Mouse (Mus musculus): ENCODE data around the gene Syngr1. TPM values are rescaled to one million over a fixed set of nuclear protein-coding genes. Genes with fewer than 3 reads are reported as not detected.

Gene Syngr1
- polyA plus RNA-seq, 1 experiment from 2014 or later: 44.5 TPM

DNA sequence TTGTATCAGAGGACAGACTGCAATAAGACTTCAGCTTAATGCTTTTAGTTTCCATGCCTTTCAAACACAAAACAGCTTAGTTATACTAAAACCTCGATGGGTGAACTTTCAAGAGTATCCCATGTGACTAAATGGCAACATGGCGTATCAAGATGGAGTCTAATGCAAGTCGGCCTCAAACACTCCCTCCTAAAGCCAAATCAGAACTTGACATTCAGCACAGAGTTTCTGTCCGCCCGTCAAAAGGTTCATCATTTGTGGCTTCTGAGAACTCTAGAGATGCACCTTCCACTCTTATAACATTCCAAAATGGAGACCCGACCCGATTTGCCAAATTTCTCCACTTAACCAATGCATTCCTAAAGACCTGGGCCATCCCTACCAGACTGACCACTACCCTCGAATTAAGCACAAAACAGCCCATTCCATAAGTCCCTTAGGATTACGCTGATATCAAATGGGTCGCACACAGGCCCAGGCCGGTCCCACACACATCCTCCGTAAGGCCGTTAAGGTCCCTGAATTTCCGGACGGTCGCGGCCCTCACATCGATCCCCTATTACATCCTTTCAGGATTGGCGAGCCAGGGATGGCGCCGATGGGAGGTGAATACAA lies 8.4 kb upstream of the Syngr1 start:
- Histone ChIP-seq H3K9ac (replicated peaks) (peak overlapping the region; percentile 95), H3K27me3 (no peaks in the 10 kb centered on the region), H3K27ac (replicated peaks) (peak overlapping the region; percentile 99), H3K4me3 (peak overlapping the region; percentile 91), H3K4me2 (replicated peaks) (peak overlapping the region; percentile 81), H3K4me1 (peaks cover 27% of the 10 kb centered on the region), H3K9me3 (no peaks in the 10 kb centered on the region), H3K36me3 (peaks cover 40% of the 10 kb centered on the region)
- WGBS: under 1% methylated on average over 21 of the region's 21 CpGs
- ATAC-seq (replicated peaks): peak; percentile 7

DNA sequence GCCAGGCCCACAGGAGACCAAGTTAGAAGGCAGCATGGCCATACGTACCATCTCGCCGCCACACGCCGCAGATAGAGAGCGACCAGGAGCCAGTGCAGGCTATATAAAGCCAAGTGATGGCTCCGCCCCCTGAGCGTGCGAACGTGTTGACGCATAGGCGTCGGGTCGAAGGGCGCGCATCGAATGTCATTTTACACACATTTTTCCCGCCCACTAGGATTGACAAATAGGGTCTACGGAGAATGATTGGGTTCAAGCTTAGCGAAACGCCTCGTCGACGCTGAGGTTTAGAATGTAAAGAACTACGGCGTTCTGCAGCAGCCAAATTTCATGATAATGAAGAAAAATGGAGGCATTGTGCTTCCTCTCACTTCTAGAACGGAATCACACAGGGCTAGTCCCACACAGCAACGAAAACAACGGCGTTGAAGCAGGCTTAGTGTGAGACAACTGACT lies 7.8 kb upstream of the Syngr1 start:
- Histone ChIP-seq H3K4me3 (peak overlapping the region; percentile 91), H3K9me3 (no peaks in the 10 kb centered on the region), H3K9ac (replicated peaks) (peak overlapping the region; percentile 95), H3K27ac (replicated peaks) (peak overlapping the region; percentile 99), H3K4me2 (replicated peaks) (peak overlapping the region; percentile 81), H3K4me1 (peaks cover 27% of the 10 kb centered on the region), H3K36me3 (peaks cover 34% of the 10 kb centered on the region), H3K27me3 (no peaks in the 10 kb centered on the region)
- peak; percentile 96 for ATAC-seq (replicated peaks)
- WGBS: under 1% methylated on average over 30 of the region's 30 CpGs

DNA sequence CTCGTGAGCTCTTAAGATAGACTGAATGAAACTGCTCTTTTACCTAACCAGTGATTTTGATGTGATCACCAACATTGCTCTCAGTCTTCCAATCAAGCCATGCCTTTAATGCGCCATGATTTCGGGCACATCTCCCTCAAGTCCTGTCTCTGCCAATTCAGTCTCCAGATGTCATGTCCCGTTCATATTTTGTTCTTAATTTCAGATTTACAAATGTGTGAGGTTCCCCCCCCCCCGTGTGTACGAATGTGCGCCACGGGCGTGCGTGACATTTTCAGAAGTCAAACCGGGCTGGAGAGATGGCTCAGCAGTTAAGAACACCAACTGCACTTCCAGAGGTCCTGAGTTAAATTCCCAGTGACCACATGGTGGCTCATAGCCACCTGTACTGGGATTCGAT lies 7.4 kb upstream of the Syngr1 start:
- Histone ChIP-seq H3K9me3 (no peaks in the 10 kb centered on the region), H3K4me3 (peak overlapping the region; percentile 91), H3K9ac (replicated peaks) (peak overlapping the region; percentile 54), H3K27ac (replicated peaks) (peak overlapping the region; percentile 99), H3K4me1 (peaks cover 27% of the 10 kb centered on the region), H3K27me3 (no peaks in the 10 kb centered on the region), H3K4me2 (replicated peaks) (peak overlapping the region; percentile 52), H3K36me3 (peaks cover 30% of the 10 kb centered on the region)
- WGBS: 1% methylated on average over 12 of the region's 12 CpGs
- ATAC-seq (replicated peaks): peak; percentile 11; the same call in 1 of the 2 replicates

DNA sequence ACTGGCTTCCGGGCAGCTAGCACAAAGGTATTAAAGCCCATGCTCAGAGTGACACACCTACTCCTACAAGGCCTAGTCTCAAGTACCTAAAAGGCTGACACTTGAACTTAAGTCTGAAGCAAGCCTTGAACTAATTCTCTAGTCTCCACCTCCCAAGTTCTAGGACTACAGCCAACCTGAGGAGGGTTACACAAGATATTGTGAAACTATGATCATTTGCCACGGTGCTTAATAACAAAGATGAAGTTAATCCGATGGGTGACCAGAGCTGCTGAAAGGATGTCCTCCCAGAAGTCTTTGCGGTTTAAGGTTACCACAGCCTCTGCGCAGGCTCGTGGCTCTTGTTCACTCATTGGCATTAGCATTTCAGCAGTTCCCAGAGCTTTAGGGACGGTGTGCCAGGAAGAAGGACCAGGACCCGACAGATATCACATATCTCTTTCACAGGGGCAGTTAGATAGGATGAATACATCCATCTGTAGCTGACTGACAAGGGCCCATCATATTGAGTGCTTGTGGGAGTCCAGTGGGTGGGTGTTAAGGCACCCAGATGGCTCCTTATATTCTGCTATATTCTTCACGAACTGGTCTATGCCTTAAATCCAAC lies 3.6 kb upstream of the Syngr1 start:
- Histone ChIP-seq H3K27ac (replicated peaks) (no peak overlapping the region), H3K36me3 (no peaks in the 10 kb centered on the region), H3K9ac (replicated peaks) (no peak overlapping the region), H3K4me3 (no peak overlapping the region), H3K4me2 (replicated peaks) (no peak overlapping the region), H3K27me3 (no peaks in the 10 kb centered on the region), H3K4me1 (peaks cover 17% of the 10 kb centered on the region), H3K9me3 (no peaks in the 10 kb centered on the region)
- no peak for ATAC-seq (replicated peaks)
- WGBS: 83% methylated on average over 9 of the region's 9 CpGs

DNA sequence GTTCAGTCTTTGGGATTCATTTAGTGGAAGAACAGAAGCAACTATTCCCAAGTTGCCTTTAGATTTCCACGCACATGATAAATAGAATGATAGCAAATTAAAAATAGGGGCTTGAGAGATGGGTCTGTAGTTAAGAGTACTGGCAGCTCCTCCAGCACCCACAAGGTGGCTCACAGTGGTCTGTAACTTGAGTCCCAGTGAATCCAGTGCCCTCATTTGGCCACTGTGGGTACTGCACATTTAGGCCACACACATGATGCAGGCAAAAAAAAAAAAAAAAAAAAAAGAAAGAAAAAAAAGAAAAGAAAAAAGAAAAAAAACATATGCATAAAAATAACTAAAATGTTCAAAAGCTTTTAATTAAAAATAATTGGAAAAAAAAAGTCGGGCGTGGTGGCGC lies 2.5 kb upstream of the Syngr1 start:
- ATAC-seq (replicated peaks): no peak
- 32% methylated on average over 4 of the region's 4 CpGs for WGBS
- no peak overlapping the region for H3K27ac ChIP-seq (replicated peaks)
- H3K27me3 ChIP-seq: no peaks in the 10 kb centered on the region
- H3K9me3 ChIP-seq: no peaks in the 10 kb centered on the region
- H3K4me2 ChIP-seq (replicated peaks): no peak overlapping the region
- no peaks in the 10 kb centered on the region for H3K36me3 ChIP-seq
- no peak overlapping the region for H3K4me3 ChIP-seq
- H3K4me1 ChIP-seq: peaks cover 19% of the 10 kb centered on the region
- H3K9ac ChIP-seq (replicated peaks): no peak overlapping the region

DNA sequence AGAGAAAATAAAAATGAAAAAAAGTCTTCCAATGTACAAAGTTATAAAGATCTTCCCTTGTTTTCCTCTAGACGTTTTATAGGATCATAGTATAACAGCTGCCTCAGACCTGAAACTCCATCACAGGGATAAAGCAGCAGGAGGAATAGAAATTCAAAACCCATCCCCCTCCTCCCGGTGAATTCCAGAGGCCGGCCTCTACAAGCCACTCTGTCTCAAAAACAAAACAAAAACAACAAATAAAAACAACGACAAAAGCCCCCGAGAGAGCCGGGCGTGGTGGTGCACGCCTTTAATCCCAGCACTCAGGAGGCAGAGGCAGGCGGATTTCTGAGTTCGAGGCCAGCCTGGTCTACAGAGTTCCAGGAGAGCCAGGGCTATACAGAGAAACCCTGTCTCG lies 979 bp upstream of the Syngr1 start:
- H3K4me3 ChIP-seq: no peak overlapping the region
- 76% methylated on average over 11 of the region's 11 CpGs for WGBS
- H3K36me3 ChIP-seq: no peaks in the 10 kb centered on the region
- H3K9ac ChIP-seq (replicated peaks): no peak overlapping the region
- H3K4me1 ChIP-seq: peaks cover 19% of the 10 kb centered on the region
- H3K27me3 ChIP-seq: no peaks in the 10 kb centered on the region
- ATAC-seq (replicated peaks): no peak
- no peak overlapping the region for H3K27ac ChIP-seq (replicated peaks)
- no peaks in the 10 kb centered on the region for H3K9me3 ChIP-seq
- H3K4me2 ChIP-seq (replicated peaks): no peak overlapping the region

DNA sequence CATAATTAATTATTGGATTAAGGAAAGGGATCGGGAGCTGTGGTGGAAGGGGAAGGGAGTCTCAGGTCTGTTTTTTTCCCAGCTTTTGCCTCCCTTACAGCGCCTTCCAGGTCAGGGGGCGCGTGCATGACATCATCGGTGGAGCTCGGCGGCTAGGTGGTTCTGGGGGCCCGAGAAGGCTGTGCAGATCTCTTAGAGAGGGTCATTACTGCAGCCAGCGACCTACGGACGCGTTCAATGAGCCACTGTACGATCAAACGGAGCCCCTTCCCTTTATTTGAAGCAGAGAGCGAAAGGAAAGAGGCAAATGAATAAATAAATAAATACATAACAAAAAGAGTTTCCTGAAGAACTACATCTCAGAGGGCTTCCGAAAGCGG lies 403 bp upstream of the Syngr1 start:
- Histone ChIP-seq H3K36me3 (no peaks in the 10 kb centered on the region), H3K4me2 (replicated peaks) (peak overlapping the region; percentile 58), H3K27ac (replicated peaks) (no peak overlapping the region), H3K9me3 (no peaks in the 10 kb centered on the region), H3K4me1 (peaks cover 19% of the 10 kb centered on the region), H3K4me3 (peak overlapping the region; percentile 75), H3K27me3 (no peaks in the 10 kb centered on the region), H3K9ac (replicated peaks) (peak overlapping the region; percentile 81)
- WGBS: under 1% methylated on average over 17 of the region's 17 CpGs
- peak; percentile 39; the same call in 1 of the 2 replicates for ATAC-seq (replicated peaks)

DNA sequence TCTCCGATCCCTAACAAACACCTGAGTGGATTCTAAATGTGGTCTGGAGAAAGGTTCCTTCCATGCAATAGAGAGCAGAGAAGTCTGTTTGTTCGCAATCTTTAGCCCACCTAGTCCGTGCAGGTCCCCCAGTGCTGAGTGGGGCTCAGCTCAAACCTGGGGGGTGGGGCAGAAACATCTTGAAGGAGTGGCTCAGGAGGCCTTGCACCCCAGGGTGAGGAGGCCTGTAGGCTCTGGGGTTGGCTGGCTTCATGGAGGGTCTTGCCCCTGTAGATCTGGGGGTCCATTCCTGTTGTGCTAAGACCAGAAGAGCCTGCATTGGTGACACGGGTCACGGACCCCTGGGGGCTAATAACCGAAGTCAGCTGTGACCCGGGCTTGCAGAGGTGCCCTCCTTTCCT lies 907 bp downstream of the Syngr1 start:
- peak overlapping the region; percentile 58 for H3K4me2 ChIP-seq (replicated peaks)
- no peaks in the 10 kb centered on the region for H3K27me3 ChIP-seq
- peaks cover 27% of the 10 kb centered on the region for H3K4me1 ChIP-seq
- H3K36me3 ChIP-seq: no peaks in the 10 kb centered on the region
- H3K27ac ChIP-seq (replicated peaks): no peak overlapping the region; the same call in 1 of the 2 replicates
- H3K9ac ChIP-seq (replicated peaks): peak overlapping the region; percentile 81
- H3K9me3 ChIP-seq: no peaks in the 10 kb centered on the region
- 0 out of 2 replicates have a peak, but pooled peaks have one; percentile 12 for ATAC-seq (replicated peaks)
- peak overlapping the region; percentile 75 for H3K4me3 ChIP-seq
- 16% methylated on average over 7 of the region's 7 CpGs for WGBS

DNA sequence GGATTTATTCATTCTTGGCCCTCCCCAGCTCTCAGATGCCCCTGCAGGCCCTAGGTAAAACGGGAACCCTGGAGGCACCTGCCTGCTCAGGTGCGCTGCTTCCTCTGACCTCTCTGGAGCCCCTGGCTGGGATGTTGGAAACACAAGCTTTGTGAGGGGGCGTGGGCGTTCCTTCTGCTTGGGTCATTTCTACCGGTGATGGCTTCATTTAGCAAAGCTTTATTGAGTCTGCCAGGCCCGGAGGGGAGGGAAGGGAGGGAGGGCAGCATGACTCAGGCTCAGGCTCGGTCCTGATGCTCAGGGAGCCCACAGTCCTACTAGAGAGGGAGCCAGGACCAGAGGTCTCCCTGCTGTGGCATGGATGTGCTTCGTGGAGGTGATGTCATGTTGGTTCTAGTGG lies 1.5 kb downstream of the Syngr1 start:
- Histone ChIP-seq H3K9me3 (no peaks in the 10 kb centered on the region), H3K4me3 (peak overlapping the region; percentile 75), H3K9ac (replicated peaks) (peak overlapping the region; percentile 81), H3K4me1 (peaks cover 32% of the 10 kb centered on the region), H3K36me3 (no peaks in the 10 kb centered on the region), H3K27me3 (no peaks in the 10 kb centered on the region), H3K27ac (replicated peaks) (no peak overlapping the region), H3K4me2 (replicated peaks) (peak overlapping the region; percentile 58)
- ATAC-seq (replicated peaks): no peak
- WGBS: 19% methylated on average over 8 of the region's 8 CpGs

DNA sequence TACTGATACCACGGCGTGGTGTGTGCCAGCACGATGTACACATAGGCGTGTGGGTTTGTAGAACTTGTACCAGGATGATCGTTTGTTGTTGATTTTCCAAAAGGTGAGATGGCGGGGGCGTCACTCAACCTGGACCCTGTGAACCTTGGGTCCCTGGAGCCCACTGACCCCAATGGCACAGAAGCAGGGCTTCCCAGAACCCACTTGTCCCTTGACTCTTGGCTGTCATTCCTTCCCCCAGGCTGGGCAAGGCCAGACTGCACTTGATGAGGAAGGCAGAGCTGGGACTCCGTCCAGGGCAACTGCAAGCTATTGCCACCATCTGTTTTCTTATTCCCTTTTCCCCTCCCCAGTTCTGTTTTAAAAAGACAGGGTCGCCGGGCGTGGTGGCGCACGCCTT lies 3.1 kb downstream of the Syngr1 start:
- Histone ChIP-seq H3K9ac (replicated peaks) (no peak overlapping the region), H3K27me3 (no peaks in the 10 kb centered on the region), H3K4me3 (no peak overlapping the region), H3K27ac (replicated peaks) (no peak overlapping the region), H3K4me1 (peaks cover 37% of the 10 kb centered on the region), H3K9me3 (no peaks in the 10 kb centered on the region), H3K36me3 (no peaks in the 10 kb centered on the region), H3K4me2 (replicated peaks) (no peak overlapping the region)
- 91% methylated on average over 13 of the region's 13 CpGs for WGBS
- ATAC-seq (replicated peaks): no peak

DNA sequence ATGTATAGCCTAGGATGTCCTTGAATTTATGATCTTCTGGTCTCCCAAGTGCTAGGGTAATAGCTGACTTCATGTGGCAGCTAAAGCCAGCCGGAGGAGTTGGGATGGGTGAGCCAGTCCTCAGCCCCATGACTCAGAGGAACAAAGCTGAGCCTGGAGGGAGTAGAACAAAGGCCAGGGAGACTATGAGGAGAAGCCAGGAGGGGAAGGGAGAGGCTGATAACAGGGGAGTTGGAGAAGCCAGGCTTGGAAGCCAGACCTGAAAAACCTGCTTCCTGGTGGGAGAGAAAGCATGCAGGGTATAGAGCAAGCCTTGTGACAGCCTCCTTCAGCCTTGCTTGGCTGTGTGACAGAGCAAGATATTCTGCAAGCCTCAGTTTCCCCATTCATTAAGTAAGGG lies 4.5 kb downstream of the Syngr1 start:
- Histone ChIP-seq H3K4me3 (no peak overlapping the region), H3K4me2 (replicated peaks) (no peak overlapping the region), H3K9ac (replicated peaks) (no peak overlapping the region), H3K9me3 (no peaks in the 10 kb centered on the region), H3K36me3 (no peaks in the 10 kb centered on the region), H3K27ac (replicated peaks) (no peak overlapping the region), H3K27me3 (no peaks in the 10 kb centered on the region), H3K4me1 (peaks cover 41% of the 10 kb centered on the region)
- 73% methylated on average over 1 of the region's 1 CpGs for WGBS
- ATAC-seq (replicated peaks): no peak

DNA sequence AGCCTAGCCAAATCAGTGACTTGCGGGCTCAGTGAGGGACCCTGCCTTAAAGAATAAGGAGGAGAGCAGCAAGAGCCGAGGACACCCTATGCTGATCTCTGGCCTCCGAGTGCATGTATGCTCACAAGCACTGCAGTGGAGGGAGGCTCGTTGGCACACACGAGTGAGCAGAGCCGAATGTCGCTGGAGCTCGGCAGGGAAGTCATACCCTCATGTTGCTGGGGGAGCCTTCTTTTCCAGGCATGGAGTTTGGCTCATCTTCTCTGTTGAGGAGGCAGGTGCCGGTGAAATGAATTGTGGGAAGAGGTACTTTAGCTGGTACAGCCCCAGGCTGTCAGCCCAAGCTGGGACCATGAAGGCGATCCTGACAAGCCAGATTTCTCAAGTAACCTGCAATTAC lies 5.3 kb downstream of the Syngr1 start:
- Histone ChIP-seq H3K27ac (replicated peaks) (no peak overlapping the region), H3K27me3 (no peaks in the 10 kb centered on the region), H3K4me1 (peaks cover 45% of the 10 kb centered on the region), H3K9me3 (no peaks in the 10 kb centered on the region), H3K4me2 (replicated peaks) (no peak overlapping the region), H3K4me3 (no peak overlapping the region), H3K36me3 (no peaks in the 10 kb centered on the region), H3K9ac (replicated peaks) (no peak overlapping the region)
- no peak for ATAC-seq (replicated peaks)
- WGBS: 72% methylated on average over 10 of the region's 10 CpGs
